Mouse (Mus musculus) kidney, adult 2 months (tissue): ENCODE measurements at regions not wholly inside any gene's neighbourhood (a gene's known extent, or its start where the extent isn't known, plus 50 kb on each side); places are given as distances from the start of the nearest gene placed in this dataset.

Source experiments
- CTCF ChIP-seq: fragments of 200-500 bp; conservative IDR thresholded peaks from 2 replicates; pipeline ENCODE4 v1.5.1; 2011; ENCODE audit warnings: low read depth, mild to moderate bottlenecking, control low read depth, low read length, moderate library complexity, mixed read lengths; ENCODE audit not compliant: insufficient read depth, insufficient read length
- POLR2A ChIP-seq: fragments of 200-500 bp; IDR thresholded peaks from one replicate; pipeline ENCODE4 v1.6.1; 2011; ENCODE audit warnings: low read depth, low read length, control low read depth

GRCm38 (mm10) chr13:113482911-113483310 is 135.5 kb downstream of the Snx18 start:
- TF ChIP-seq POLR2A (no peak), CTCF (no peak)
